Mouse (Mus musculus) cerebellum, postnatal 10 days (tissue): Measurements from ENCODE around the gene Slc10a1.

Experiments used
- DNase-seq, 2 experiments: peaks; one replicate each; pipeline ENCODE4 v3.0.0; 2021; ENCODE audit warnings: mixed read lengths in 2 of 2

Slc10a1 gene

GRCm38 (mm10) chr12:80968605-80969004, at the start of gene Slc10a1:
Gene Slc10a1 (minus strand): TSS chr12:80968705.
- DNase-seq = no peak

DNA sequence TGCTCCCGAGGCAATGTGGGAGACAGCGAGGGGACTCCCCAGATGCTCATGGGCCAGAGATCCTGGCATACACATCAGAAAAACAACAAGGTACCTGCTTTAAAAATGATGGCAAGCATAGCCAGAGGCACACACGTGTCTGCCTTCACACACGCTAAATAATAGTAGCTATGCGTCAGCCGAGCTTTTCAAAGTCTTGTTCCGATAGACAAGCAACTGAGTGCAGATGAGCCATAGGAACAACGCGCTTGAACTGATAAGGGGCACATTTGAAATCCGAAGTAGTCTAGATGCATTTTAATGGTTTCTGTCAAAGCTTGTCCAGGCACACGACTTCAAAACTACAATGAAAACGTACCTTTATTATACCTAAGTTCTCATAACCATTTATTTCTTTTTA, 49.1 kb upstream of the Slc10a1 start:
- no peak for DNase-seq

- no peak for DNase-seq
Observed at GRCm38 (mm10) chr12:81013496-81013895, 45.0 kb upstream of the Slc10a1 start.

- no peak for DNase-seq
Observed at GRCm38 (mm10) chr12:81011994-81012393, 43.5 kb upstream of the Slc10a1 start.

- no peak for DNase-seq
Observed at GRCm38 (mm10) chr12:81009813-81010212, 41.3 kb upstream of the Slc10a1 start.

DNA sequence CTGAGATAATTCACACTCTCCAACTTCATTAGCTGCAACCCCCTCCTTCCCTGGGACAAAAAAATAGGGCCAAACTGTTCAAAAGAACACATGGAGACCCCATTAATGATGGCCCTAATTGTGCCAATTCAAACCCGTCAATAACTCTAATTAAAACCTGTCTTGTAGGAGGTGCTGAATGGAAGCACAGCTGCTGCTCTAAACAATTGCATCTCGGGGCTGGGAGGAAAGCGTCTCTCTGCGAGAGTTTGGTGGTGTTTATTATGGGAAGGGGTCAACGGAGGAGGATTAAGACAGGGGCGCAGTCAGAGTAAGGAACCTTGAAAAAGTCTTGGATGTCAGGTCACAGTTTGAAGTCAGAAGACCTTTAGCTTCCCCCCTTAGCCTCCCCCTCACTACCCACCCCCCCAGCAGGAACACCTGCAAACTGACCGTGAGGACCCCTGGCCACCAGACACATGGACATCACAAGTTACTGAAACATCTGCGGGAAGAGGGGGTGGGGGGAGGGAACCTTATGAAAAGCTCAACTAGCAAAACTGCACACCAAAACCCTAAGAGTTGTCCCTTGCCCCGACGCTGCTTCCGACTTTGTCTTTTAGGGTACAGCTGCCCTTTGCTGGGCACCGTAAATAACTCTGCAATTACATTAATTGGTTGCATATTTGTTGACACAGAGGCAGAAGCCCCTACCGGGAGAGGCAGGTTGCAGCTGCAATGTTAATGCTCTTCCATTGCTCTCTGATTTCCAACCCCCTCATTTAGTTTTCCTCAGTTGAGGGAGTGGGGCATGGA, 34.5 kb upstream of the Slc10a1 start:
- DNase-seq = no peak

GRCm38 (mm10) chr12:81000924-81001323, 32.4 kb upstream of the Slc10a1 start:
- no peak for DNase-seq

GRCm38 (mm10) chr12:80998528-80999221, 30.2 kb upstream of the Slc10a1 start:
- peak in 1 of 2 experiments; percentile 15 for DNase-seq

- no peak for DNase-seq
Observed at GRCm38 (mm10) chr12:80997652-80998051, 29.1 kb upstream of the Slc10a1 start.

DNA sequence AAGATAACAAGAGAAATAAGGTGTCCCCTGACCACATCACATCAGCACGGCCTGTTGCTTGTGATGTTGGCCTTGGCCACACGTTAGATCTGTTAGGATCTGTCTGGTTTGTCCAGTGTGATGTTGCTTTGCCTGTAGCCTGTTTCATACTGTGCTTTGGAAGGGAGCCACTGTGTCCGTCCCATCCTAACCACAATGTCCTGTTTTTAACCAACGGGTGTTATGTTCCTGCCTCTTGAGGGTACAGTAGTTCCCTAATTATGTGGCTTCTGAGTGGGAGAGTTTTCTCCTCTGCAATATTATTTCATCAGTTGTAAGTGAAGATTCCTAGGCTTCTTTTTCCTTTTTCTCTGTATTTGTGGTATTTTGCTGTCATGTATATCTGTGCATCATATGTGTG, 26.8 kb upstream of the Slc10a1 start:
- no peak for DNase-seq

GRCm38 (mm10) chr12:80993773-80994172, 25.3 kb upstream of the Slc10a1 start:
- DNase-seq = no peak

DNA sequence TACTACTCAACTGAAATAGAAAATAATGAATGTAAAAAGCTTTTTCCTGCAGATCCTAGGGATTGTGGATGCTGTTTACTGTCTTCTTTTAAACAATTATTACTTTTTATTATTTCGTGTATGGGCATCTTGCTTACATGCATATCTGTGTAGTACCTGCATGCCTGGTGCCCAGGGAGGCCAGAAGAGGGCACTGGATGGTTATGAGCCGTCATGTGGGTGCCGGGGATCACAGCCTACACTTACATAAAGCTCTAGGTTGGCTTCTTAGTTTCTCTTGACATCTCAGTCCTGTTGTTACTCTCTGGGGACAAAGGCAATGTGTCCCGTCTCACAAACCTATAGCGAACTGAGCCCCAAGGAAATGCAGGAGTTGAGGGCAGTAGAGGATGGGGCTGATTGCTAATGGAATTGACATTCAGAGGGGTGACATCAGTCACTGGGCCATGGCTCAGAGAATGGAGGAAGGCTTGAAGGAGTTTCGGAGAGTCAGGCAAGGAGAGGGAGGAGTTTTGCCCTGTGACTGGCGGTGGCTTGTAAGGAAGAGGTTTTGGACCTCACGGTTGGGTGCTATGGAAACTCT, 24.1 kb upstream of the Slc10a1 start:
- DNase-seq = peak; percentile 31

GRCm38 (mm10) chr12:80991806-80992205, 23.3 kb upstream of the Slc10a1 start:
- DNase-seq = no peak

DNA sequence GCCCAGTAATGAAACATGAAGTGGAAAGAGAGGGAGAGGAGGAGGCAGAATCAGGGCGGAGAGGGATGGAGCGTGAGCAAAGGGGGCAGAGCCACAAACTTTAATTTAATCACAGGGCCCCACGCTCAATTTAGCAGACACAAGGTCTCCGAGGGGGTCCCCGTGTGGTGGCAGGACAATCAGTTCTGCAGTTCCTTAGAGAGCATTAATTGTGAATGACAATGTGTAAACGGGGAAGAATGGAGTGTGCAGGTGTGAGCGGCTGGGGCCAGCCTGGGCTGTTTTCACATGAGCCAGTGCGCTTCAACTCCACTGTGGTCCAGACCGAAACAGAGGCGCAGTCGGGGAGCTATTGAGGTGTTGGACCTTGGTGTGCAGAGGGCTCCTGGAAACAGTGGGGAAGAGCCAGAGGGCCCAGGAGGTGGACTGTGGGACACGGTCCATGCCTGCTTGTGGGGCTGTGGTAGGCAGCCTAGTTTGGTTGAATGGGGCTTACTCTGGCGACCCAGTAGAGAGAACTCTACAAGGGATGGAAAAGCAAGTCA, 22.5 kb upstream of the Slc10a1 start:
- DNase-seq = no peak

DNA sequence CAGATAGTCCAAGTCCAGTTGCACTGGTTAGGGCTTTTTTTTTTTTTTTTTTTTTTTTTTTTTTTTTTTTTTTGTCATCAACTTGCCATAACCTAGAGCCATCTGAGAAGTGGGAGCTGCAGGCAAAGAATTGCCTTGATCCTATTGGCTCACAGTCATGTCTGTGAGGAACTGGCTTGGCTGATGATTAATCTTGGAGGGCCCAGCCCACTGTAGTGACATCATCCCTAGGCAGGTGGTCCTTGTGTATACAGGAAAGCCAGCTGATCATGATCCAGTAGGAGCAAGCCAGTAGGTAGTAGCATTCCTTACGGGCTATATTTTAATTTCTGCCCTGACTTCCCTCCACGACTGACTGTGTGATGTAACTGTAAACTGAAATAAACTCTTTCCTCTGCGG, 19.8 kb upstream of the Slc10a1 start:
- DNase-seq = no peak

GRCm38 (mm10) chr12:80986628-80987027, 18.1 kb upstream of the Slc10a1 start:
- DNase-seq = no peak

GRCm38 (mm10) chr12:80983695-80984094, 15.2 kb upstream of the Slc10a1 start:
- DNase-seq = peak; percentile 71 to 75

- peak; percentile 87 to 91 for DNase-seq
Observed at GRCm38 (mm10) chr12:80982326-80982725, 13.8 kb upstream of the Slc10a1 start.

DNA sequence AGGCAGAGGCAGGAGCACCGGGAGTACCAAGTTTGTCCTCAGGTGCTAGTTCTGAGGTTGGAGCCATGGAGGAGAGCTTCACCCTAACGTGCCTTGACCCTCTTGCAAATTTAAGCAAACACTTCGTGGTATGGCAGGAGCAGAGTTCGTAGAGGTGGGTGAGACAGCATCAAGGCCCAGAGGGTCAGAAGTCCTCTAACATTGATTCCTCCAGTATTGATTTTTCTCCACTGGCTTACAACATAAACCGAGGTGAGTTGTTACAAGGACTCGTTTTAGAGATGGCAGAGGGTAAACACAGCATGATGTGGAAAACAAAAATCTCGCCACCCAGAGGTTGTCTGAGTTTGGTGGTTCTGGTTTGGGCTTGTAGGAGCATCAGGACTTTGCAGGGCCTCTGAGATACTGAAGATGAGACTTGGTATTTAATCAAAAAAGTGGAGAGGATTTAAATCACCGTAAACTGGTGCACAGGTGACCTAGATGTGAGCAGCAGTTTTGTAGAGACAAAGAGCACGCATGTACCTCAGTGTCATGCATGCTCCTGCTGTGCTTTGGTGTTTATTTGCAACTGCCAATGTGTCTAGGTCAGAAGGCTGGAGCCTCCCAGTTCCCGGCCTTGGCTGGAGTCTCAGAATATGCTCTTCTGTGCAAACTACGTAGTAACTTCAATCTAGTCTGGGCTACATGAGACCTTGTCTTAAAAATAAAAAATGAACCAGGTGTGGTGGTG, 7.6 kb upstream of the Slc10a1 start:
- DNase-seq = no peak

- DNase-seq = no peak
Observed at GRCm38 (mm10) chr12:80971756-80972155, 3.3 kb upstream of the Slc10a1 start.

DNA sequence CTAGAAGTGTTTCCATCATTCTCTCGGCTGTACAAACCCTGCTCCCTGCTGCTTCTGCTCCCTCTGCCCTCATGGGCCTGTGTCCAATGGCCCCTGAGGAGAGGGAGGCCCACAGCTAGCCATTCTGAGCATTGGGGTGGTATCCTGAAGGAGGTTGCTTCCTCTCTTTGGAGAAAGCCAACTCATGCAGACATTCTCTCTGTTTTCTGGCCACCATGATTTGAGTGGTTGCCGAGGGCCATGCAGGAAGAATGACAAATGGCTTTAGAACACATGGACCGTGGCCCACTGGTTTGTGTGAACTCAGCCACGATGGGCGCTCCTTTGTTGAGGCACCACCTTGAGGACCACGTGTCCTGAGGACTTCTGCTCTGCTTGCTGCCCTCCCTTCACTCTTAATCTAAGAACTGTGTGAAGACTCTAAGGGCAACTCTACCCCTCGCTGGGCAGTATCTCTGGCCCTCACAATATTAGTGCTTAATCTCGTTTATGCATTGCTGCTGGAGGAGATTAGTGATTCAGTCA, 1.7 kb upstream of the Slc10a1 start:
- DNase-seq = no peak

DNA sequence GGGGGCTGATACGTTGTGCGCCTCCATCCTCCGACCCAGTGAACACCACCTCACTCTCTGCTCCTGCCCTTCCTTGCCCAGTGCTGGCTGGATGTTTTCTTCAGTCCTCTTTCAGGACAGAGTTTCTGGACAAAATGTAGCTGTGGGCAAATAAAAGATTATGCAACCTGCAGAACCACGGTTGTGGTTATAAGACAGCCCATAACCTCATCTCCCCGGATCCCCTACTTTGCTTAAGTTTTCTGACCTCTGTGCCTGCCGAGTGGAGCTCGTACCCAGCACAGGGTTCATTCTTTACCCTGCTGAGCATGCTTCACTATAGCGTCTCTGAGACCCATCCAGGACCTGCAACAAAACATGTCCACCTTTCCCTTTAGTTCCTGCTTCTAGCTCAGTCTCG, 587 bp downstream of the Slc10a1 start:
- DNase-seq = no peak
